Mouse (Mus musculus) thymus, adult 2 months (tissue): ENCODE measurements around the gene Angel1.

Experiments
- CTCF ChIP-seq: fragments of 200-500 bp; IDR thresholded peaks from 2 replicates; pipeline ENCODE4 v1.5.1; 2012; ENCODE audit warnings: mild to moderate bottlenecking, control low read depth, low read length, moderate library complexity, borderline replicate concordance; ENCODE audit not compliant: control insufficient read depth, poor library complexity, insufficient read depth; ENCODE audit errors: extremely low read depth
- POLR2A ChIP-seq: fragments of 200-500 bp; IDR thresholded peaks from 2 replicates; pipeline ENCODE4 v1.6.1; 2012; ENCODE audit warnings: mild to moderate bottlenecking, low read length, control low read depth, moderate library complexity; ENCODE audit not compliant: control insufficient read depth, poor library complexity, insufficient read depth; ENCODE audit errors: extremely low read depth

DNA sequence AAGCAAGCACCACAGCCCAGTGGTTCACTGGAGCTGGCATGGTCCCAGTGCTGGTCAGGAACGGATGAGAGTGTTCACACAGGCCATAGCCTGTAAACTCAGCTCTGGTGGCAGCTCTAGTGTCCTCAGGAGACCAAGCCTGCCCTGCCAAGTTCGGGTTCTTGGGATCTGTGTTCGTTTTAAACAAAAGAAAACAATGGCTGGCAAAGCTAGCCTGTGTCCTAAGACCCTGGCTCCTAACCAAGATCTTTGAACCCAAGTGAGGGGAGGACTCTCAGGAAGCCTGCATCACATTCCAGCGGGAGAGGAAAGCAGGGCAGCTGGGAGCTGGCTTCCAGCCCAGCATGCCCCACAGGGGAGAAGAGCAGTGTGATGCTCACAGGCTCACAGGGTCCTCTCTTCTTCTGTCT, 44.0 kb upstream of the Angel1 start:
- TF ChIP-seq CTCF (no peak), POLR2A (no peak)
